Mouse (Mus musculus) erythroblast, embryonic 14.5 days (primary cell): ENCODE data around the gene Lrrk1. TPM values are rescaled to one million over a fixed set of nuclear protein-coding genes. Genes with fewer than 3 reads are reported as not detected.

Source experiments
- H3K27me3 ChIP-seq: 2 replicates; pipeline ENCODE4 v1.6.1; 2012; ENCODE audit warnings: inconsistent platforms; ENCODE audit not compliant: control insufficient read depth
- H3K36me3 ChIP-seq: 2 replicates; pipeline ENCODE4 v1.6.1; 2012; ENCODE audit warnings: mild to moderate bottlenecking, inconsistent platforms; ENCODE audit not compliant: control insufficient read depth
- H3K4me1 ChIP-seq: 2 replicates; pipeline ENCODE4 v1.6.1; 2012; ENCODE audit warnings: inconsistent platforms; ENCODE audit not compliant: control insufficient read depth
- H3K4me3 ChIP-seq: replicated peaks from 2 replicates; pipeline ENCODE3; 2012; ENCODE audit warnings: moderate library complexity, mild to moderate bottlenecking, inconsistent platforms
- H3K9me3 ChIP-seq: 2 replicates; pipeline ENCODE4 v1.6.1; 2012; ENCODE audit warnings: low read length, inconsistent platforms, mixed read lengths; ENCODE audit not compliant: control insufficient read depth
- GATA1 ChIP-seq: IDR thresholded peaks from 2 replicates; pipeline ENCODE4 v1.6.1; 2012; ENCODE audit warnings: low read length, inconsistent platforms, mixed read lengths
- TAL1 ChIP-seq: IDR thresholded peaks from 3 replicates; pipeline ENCODE4 v1.6.1; 2012; ENCODE audit warnings: low read length, inconsistent platforms, mixed read lengths
- polyA plus RNA-seq: library from polyadenylated mRNA; stranded (reverse); fragments of >175 nt; gene quantifications from 2 replicates; pipeline ENCODE4 v1.2.3, GENCODE M21; 2012

Lrrk1 gene
- polyA plus RNA-seq, 1 experiment = 0.02 TPM

DNA sequence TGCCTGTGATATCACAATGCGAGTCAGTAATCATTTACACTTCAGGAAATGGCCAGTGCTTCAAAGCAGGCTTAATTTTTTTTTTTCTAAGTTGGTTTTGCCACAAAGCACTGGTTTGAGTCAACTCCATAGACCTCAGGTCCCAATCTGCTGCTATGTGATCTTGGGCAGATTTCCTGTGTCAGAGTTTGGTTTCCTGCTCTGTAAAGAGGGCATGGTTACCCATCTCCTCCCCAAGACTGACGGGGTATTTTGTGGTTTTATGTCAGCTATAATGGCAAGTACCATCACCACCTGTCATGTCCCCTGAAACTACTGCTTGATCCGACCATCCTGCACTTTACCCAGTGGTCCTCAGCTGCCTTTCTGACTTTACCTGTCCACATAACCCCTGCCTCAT, 207.9 kb downstream of the Lrrk1 start:
- Histone ChIP-seq H3K27me3 (peaks cover 14% of the 10 kb centered on the region), H3K9me3 (peaks cover 3% of the 10 kb centered on the region), H3K4me3 (no peak overlapping the region), H3K4me1 (peaks cover 65% of the 10 kb centered on the region), H3K36me3 (peaks cover 15% of the 10 kb centered on the region)
- TF ChIP-seq TAL1 = no peak
- TF ChIP-seq GATA1 = no peak

DNA sequence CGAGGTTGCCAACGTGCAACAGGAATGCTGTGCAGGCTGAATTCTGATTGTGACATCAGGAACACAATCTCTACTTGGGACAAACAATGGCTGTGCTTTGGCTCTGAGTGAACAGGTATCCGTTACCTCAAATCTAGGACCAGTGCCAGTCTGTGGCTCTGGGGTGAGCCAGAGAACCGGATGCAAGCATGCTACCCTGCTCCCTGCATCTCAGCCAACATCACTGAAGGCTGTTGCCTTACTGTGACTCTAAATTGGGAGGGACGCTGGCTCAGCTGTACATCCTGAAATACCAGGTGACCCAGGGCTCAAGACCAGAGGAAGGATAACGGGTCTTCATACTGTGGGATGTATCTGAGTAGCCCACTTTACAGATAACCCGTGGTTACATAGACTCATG, 208.4 kb downstream of the Lrrk1 start:
- TF ChIP-seq GATA1 (no peak), TAL1 (no peak)
- Histone ChIP-seq H3K27me3 (peaks cover 14% of the 10 kb centered on the region), H3K4me3 (no peak overlapping the region), H3K9me3 (peaks cover 3% of the 10 kb centered on the region), H3K36me3 (peaks cover 20% of the 10 kb centered on the region), H3K4me1 (peaks cover 65% of the 10 kb centered on the region)

DNA sequence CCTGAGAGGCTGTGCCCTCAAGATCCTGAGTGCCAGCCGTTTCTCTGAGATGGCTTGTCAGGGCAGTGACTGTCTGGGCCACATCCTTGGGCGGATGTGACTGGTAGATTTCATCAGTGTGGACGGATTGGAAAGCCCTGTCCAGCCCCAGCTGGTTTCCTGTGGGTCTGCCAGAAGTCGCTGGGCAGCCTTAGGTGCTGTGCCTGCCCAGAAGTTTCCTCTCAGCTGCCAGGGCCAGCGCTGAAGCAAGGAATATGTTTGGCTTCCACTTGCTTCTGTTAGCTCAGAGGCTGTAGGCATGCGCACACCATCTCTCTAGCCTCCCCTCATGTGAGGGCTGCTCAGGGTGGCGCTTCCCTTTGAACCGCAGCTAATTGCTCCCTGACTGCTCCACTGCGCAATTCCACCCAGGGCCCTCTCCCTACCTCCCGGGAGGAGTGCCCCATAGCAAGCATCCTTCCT, 209.0 kb downstream of the Lrrk1 start:
- Histone ChIP-seq H3K4me1 (peaks cover 66% of the 10 kb centered on the region), H3K4me3 (no peak overlapping the region), H3K36me3 (peaks cover 26% of the 10 kb centered on the region), H3K9me3 (peaks cover 3% of the 10 kb centered on the region), H3K27me3 (peaks cover 14% of the 10 kb centered on the region)
- TF ChIP-seq GATA1 = no peak
- no peak for TF ChIP-seq TAL1

DNA sequence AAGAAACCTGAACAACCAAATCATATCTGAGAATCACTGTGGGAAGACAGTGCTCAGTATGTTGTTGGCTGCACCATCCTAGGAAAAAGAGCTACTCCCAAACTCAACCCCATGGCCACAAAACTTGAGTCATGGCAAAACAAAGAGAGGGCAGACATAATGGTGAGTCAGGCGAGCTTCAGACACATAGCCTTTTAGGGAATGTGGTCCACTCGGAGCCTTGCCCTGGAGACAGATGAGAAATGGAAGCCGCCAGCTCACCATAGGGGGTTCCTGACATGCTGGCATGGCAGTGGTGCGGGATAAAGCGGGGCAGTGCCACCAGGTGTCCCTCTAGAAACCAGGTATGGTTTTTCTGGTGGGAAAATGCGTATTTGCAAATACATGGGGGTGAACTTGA, 210.0 kb downstream of the Lrrk1 start:
- peaks cover 36% of the 10 kb centered on the region for H3K36me3 ChIP-seq
- peaks cover 60% of the 10 kb centered on the region for H3K4me1 ChIP-seq
- peaks cover 14% of the 10 kb centered on the region for H3K27me3 ChIP-seq
- H3K4me3 ChIP-seq = no peak overlapping the region
- peaks cover 3% of the 10 kb centered on the region for H3K9me3 ChIP-seq
- no peak for TF ChIP-seq GATA1
- TF ChIP-seq TAL1 = no peak

DNA sequence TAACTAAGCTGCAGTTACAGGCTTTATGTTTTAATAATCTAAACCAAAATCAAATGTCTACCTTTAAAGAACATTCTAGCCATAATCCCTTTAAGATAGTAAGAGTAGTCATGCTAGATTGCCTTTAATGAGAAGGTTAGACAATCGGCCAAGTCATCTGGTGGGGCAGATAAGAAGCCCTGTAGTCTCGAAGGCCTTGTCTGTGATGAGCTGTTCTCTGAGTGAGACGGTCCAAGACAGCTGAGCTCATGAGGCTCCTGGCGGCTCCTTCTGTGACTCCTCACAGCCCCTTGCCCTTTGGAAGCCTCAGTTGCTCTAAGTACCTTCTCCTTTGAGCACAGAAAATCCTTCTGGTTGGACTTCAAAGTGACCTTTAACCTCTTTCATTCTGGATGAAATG, 211.2 kb downstream of the Lrrk1 start:
- Histone ChIP-seq H3K9me3 (no peaks in the 10 kb centered on the region; the same call in 1 of the 2 replicates), H3K4me3 (no peak overlapping the region), H3K4me1 (peaks cover 60% of the 10 kb centered on the region), H3K27me3 (peaks cover 14% of the 10 kb centered on the region), H3K36me3 (peaks cover 48% of the 10 kb centered on the region)
- TF ChIP-seq TAL1 (no peak), GATA1 (no peak)

Other genes with a start within 250 kb of the Lrrk1 start
- gene Gm10974, start 22.4 kb downstream of the Lrrk1 start, polyA plus RNA-seq = not detected in 2 replicates
- gene Aldh1a3, start 39.2 kb upstream of the Lrrk1 start, polyA plus RNA-seq = not detected in 2 replicates